Mouse (Mus musculus) midbrain, embryonic 16.5 days (tissue): ENCODE results near the gene Psmg3. TPM values are rescaled to one million over a fixed set of nuclear protein-coding genes. Genes with fewer than 3 reads are reported as not detected.

Experiments used
- ATAC-seq: fragments of 200-750 bp; cut with Nextera tagmentation; 2 replicates; pipeline ENCODE4 v1.8.0; 2017; ENCODE audit warnings: moderate TSS enrichment
- H3K27ac ChIP-seq: fragments of 300-500 bp; sonication (generic); 2 replicates; pipeline ENCODE4 v1.5.1; 2014; ENCODE audit warnings: mild to moderate bottlenecking, low read length, mixed read lengths
- H3K27me3 ChIP-seq: fragments of 300-500 bp; sonication (generic); 2 replicates; pipeline ENCODE4 v1.6.1; 2014; ENCODE audit warnings: low read depth, low read length, mixed read lengths; ENCODE audit not compliant: control insufficient read depth, insufficient read depth
- H3K36me3 ChIP-seq: fragments of 300-500 bp; sonication (generic); 2 replicates; pipeline ENCODE4 v1.6.1; 2014; ENCODE audit warnings: mild to moderate bottlenecking, low read length, moderate library complexity, mixed read lengths; ENCODE audit not compliant: control insufficient read depth, insufficient read depth
- H3K4me1 ChIP-seq: fragments of 300-500 bp; sonication (generic); 2 replicates; pipeline ENCODE4 v1.6.1; 2014; ENCODE audit warnings: mild to moderate bottlenecking, low read length, mixed read lengths; ENCODE audit not compliant: control insufficient read depth, insufficient read depth
- H3K4me2 ChIP-seq: fragments of 300-500 bp; sonication (generic); 2 replicates; pipeline ENCODE4 v1.6.1; 2014; ENCODE audit warnings: mild to moderate bottlenecking, low read length, mixed read lengths
- H3K4me3 ChIP-seq: fragments of 300-500 bp; sonication (generic); 2 replicates; pipeline ENCODE4 v1.5.1; 2014; ENCODE audit warnings: low read depth, mild to moderate bottlenecking, low read length, moderate library complexity, mixed read lengths
- H3K9ac ChIP-seq: fragments of 300-500 bp; sonication (generic); 2 replicates; pipeline ENCODE4 v1.6.1; 2014; ENCODE audit warnings: low read depth, low read length, mixed read lengths
- H3K9me3 ChIP-seq: fragments of 300-500 bp; sonication (generic); replicated peaks from 2 replicates; pipeline ENCODE4 v1.6.1; 2014; ENCODE audit warnings: mild to moderate bottlenecking, low read length, mixed read lengths; ENCODE audit not compliant: control insufficient read depth, poor library complexity, severe bottlenecking
- WGBS: fragments of 180-500 bp; shearing (Covaris S2); extraction: QIAGEN DNeasy Blood & Tissue Kit; methylation state at CpG from one replicate; pipeline ENCODE4 v1.1.7; 2014; 5-methylcytosine and 5-hydroxymethylcytosine counted together
- polyA plus RNA-seq: library from polyadenylated mRNA; unstranded; fragments of >200 nt; fragmentation: Nextera tagmentation; extraction: Ambion mirVana; gene quantifications from 2 replicates; pipeline ENCODE4 v1.2.1, GENCODE M21; 2015

The Psmg3 gene
- polyA plus RNA-seq, 1 experiment from 2014 or later: 71.8 TPM

- WGBS: 91% methylated on average over 9 of the region's 9 CpGs
- no peak within 1 kb of the TSS for H3K27ac ChIP-seq
- H3K4me1 ChIP-seq: 0 out of 2 replicates have a peak, but pooled peaks cover 1% of the 10 kb centered on the region
- no peak for ATAC-seq
- no peak within 1 kb of the TSS for H3K9ac ChIP-seq
- no peak within 1 kb of the TSS for H3K4me3 ChIP-seq
- no peaks in the 10 kb centered on the region for H3K9me3 ChIP-seq
- no peak within 1 kb of the TSS for H3K4me2 ChIP-seq
- H3K36me3 ChIP-seq: peaks cover 12% of the 10 kb centered on the region; the same call in 1 of the 2 replicates
- H3K27me3 ChIP-seq: no peaks in the 10 kb centered on the region; the same call in 1 of the 2 replicates
Measured at GRCm38 (mm10) chr5:139819538-139820181, 7.0 kb downstream of the Psmg3 start, which contains the start of gene Tmem184a. Gene Tmem184a, minus strand, starts transcription at chr5:139819917.

GRCm38 (mm10) chr5:139818801-139819200 is 7.9 kb downstream of the Psmg3 start:
- Histone ChIP-seq H3K9me3 (no peaks in the 10 kb centered on the region), H3K27me3 (peaks cover 6% of the 10 kb centered on the region), H3K4me3 (no peak overlapping the region), H3K4me1 (no peaks in the 10 kb centered on the region), H3K9ac (no peak overlapping the region), H3K36me3 (peaks cover 11% of the 10 kb centered on the region; the same call in 1 of the 2 replicates), H3K27ac (no peak overlapping the region), H3K4me2 (no peak overlapping the region)
- WGBS: 59% methylated on average over 4 of the region's 4 CpGs
- ATAC-seq: no peak

GRCm38 (mm10) chr5:139818056-139818455 is 8.6 kb downstream of the Psmg3 start:
- Histone ChIP-seq H3K9me3 (no peaks in the 10 kb centered on the region), H3K36me3 (peaks cover 6% of the 10 kb centered on the region; the same call in 1 of the 2 replicates), H3K9ac (no peak overlapping the region), H3K4me2 (no peak overlapping the region), H3K27me3 (peaks cover 10% of the 10 kb centered on the region), H3K4me3 (no peak overlapping the region), H3K4me1 (no peaks in the 10 kb centered on the region), H3K27ac (no peak overlapping the region)
- ATAC-seq: no peak
- WGBS: 80% methylated on average over 3 of the region's 3 CpGs

- Histone ChIP-seq H3K4me3 (no peak overlapping the region), H3K36me3 (0 out of 2 replicates have a peak, but pooled peaks cover 3% of the 10 kb centered on the region), H3K4me1 (no peaks in the 10 kb centered on the region), H3K4me2 (no peak overlapping the region), H3K9me3 (no peaks in the 10 kb centered on the region), H3K9ac (no peak overlapping the region), H3K27me3 (peaks cover 14% of the 10 kb centered on the region), H3K27ac (no peak overlapping the region)
- ATAC-seq: no peak
- WGBS: 13% methylated on average over 1 of the region's 1 CpGs
Measured at GRCm38 (mm10) chr5:139817292-139817691, 9.4 kb downstream of the Psmg3 start.

GRCm38 (mm10) chr5:139816445-139816844 is 10.2 kb downstream of the Psmg3 start:
- Histone ChIP-seq H3K4me2 (no peak overlapping the region), H3K4me1 (no peaks in the 10 kb centered on the region), H3K27ac (no peak overlapping the region), H3K36me3 (no peaks in the 10 kb centered on the region), H3K4me3 (no peak overlapping the region), H3K9me3 (no peaks in the 10 kb centered on the region), H3K27me3 (peaks cover 14% of the 10 kb centered on the region), H3K9ac (no peak overlapping the region)
- ATAC-seq: no peak

- Histone ChIP-seq H3K27me3 (peaks cover 14% of the 10 kb centered on the region), H3K4me3 (no peak overlapping the region), H3K36me3 (no peaks in the 10 kb centered on the region), H3K9ac (no peak overlapping the region), H3K9me3 (no peaks in the 10 kb centered on the region), H3K4me1 (no peaks in the 10 kb centered on the region), H3K27ac (no peak overlapping the region), H3K4me2 (no peak overlapping the region)
- 80% methylated on average over 6 of the region's 6 CpGs for WGBS
- no peak for ATAC-seq
Measured at GRCm38 (mm10) chr5:139815964-139816363, 10.7 kb downstream of the Psmg3 start.

- no peak for ATAC-seq
- no peaks in the 10 kb centered on the region for H3K9me3 ChIP-seq
Measured at GRCm38 (mm10) chr5:139813963-139814381, 12.7 kb downstream of the Psmg3 start.

GRCm38 (mm10) chr5:139813126-139813490 is 13.6 kb downstream of the Psmg3 start:
- no peaks in the 10 kb centered on the region for H3K36me3 ChIP-seq
- ATAC-seq: no peak
- peaks cover 14% of the 10 kb centered on the region for H3K27me3 ChIP-seq
- H3K27ac ChIP-seq: no peak overlapping the region
- H3K9me3 ChIP-seq: no peaks in the 10 kb centered on the region
- no peak overlapping the region for H3K4me2 ChIP-seq
- H3K4me1 ChIP-seq: no peaks in the 10 kb centered on the region
- no peak overlapping the region for H3K9ac ChIP-seq
- WGBS: 64% methylated on average over 8 of the region's 10 CpGs
- no peak overlapping the region for H3K4me3 ChIP-seq

More at GRCm38 (mm10) chr5:139813963-139814381, 12.7 kb downstream of the Psmg3 start:
- Histone ChIP-seq H3K27ac (no peak overlapping the region), H3K9ac (no peak overlapping the region), H3K4me3 (no peak overlapping the region), H3K4me1 (no peaks in the 10 kb centered on the region), H3K4me2 (no peak overlapping the region), H3K36me3 (no peaks in the 10 kb centered on the region), H3K27me3 (peaks cover 14% of the 10 kb centered on the region)
- 12% methylated on average over 13 of the region's 13 CpGs for WGBS

- H3K4me2 ChIP-seq: no peak overlapping the region
- peaks cover 14% of the 10 kb centered on the region for H3K27me3 ChIP-seq
- H3K36me3 ChIP-seq: no peaks in the 10 kb centered on the region
- H3K4me3 ChIP-seq: no peak overlapping the region
- H3K9ac ChIP-seq: no peak overlapping the region
- WGBS: 74% methylated on average over 20 of the region's 20 CpGs
- H3K4me1 ChIP-seq: no peaks in the 10 kb centered on the region
- H3K9me3 ChIP-seq: no peaks in the 10 kb centered on the region
- no peak overlapping the region for H3K27ac ChIP-seq
- no peak for ATAC-seq
Measured at GRCm38 (mm10) chr5:139812398-139813125, 14.1 kb downstream of the Psmg3 start.
